Mouse (Mus musculus): ENCODE measurements around the gene Hbb-bh1. TPM values are rescaled to one million over a fixed set of nuclear protein-coding genes. Genes with fewer than 3 reads are reported as not detected.

The Hbb-bh1 gene
- polyA plus RNA-seq, 1 experiment, result not detected

GRCm38 (mm10) chr7:103806856-103807255 lies 36.1 kb downstream of the Hbb-bh1 start:
- Histone ChIP-seq H3K79me2 (ENCODE audit: control insufficient read depth, insufficient read depth) (no peaks in the 10 kb centered on the region), H3K27me3 (ENCODE audit: control insufficient read depth, insufficient read depth, insufficient read length) (no peaks in the 10 kb centered on the region), H3ac (ENCODE audit: control insufficient read depth, insufficient read length, low read depth) (no peak overlapping the region), H3K4me3 (ENCODE audit: insufficient read depth, poor library complexity, severe bottlenecking) (no peak overlapping the region), H3K79me3 (ENCODE audit: low read depth) (no peaks in the 10 kb centered on the region), H3K36me3 (ENCODE audit: control insufficient read depth, insufficient read depth) (no peaks in the 10 kb centered on the region)
- TF ChIP-seq MYOD1 (IDR thresholded peaks at IDR 0.05; ENCODE audit: control insufficient read depth, insufficient read length, low read depth) (no peak), CTCF (IDR thresholded peaks at IDR 0.05; ENCODE audit: control insufficient read depth, insufficient read depth, insufficient read length) (no peak), CEBPB (IDR thresholded peaks at IDR 0.05; ENCODE audit: low read depth) (no peak), MYOG (IDR thresholded peaks at IDR 0.05; ENCODE audit: control insufficient read depth, extremely low read depth, insufficient read length) (no peak), FOSL1 (IDR thresholded peaks at IDR 0.05; ENCODE audit: insufficient read depth, low read length, poor library complexity, severe bottlenecking) (no peak), MAX (IDR thresholded peaks at IDR 0.05) (no peak), USF1 (IDR thresholded peaks at IDR 0.05; ENCODE audit: low read depth) (no peak)

- Histone ChIP-seq H3K79me3 (ENCODE audit: low read depth) (no peaks in the 10 kb centered on the region), H3K36me3 (ENCODE audit: control insufficient read depth, insufficient read depth) (no peaks in the 10 kb centered on the region), H3K4me3 (ENCODE audit: insufficient read depth, poor library complexity, severe bottlenecking) (no peak overlapping the region), H3K79me2 (ENCODE audit: control insufficient read depth, insufficient read depth) (no peaks in the 10 kb centered on the region), H3K27me3 (ENCODE audit: control insufficient read depth, insufficient read depth, insufficient read length) (no peaks in the 10 kb centered on the region), H3ac (ENCODE audit: control insufficient read depth, insufficient read length, low read depth) (no peak overlapping the region)
- TF ChIP-seq FOSL1 (IDR thresholded peaks at IDR 0.05; ENCODE audit: insufficient read depth, low read length, poor library complexity, severe bottlenecking) (no peak), CEBPB (IDR thresholded peaks at IDR 0.05; ENCODE audit: low read depth) (no peak), MAX (IDR thresholded peaks at IDR 0.05) (no peak), CTCF (IDR thresholded peaks at IDR 0.05; ENCODE audit: control insufficient read depth, insufficient read depth, insufficient read length) (no peak), MYOG (IDR thresholded peaks at IDR 0.05; ENCODE audit: control insufficient read depth, extremely low read depth, insufficient read length) (no peak), USF1 (IDR thresholded peaks at IDR 0.05; ENCODE audit: low read depth) (no peak), MYOD1 (IDR thresholded peaks at IDR 0.05; ENCODE audit: control insufficient read depth, insufficient read length, low read depth) (no peak)
These were observed 50.1 kb downstream of the Hbb-bh1 start for GRCm38 (mm10) chr7:103792669-103793388.

GRCm38 (mm10) chr7:103791721-103792120 lies 51.2 kb downstream of the Hbb-bh1 start, which contains the start of gene Olfr67:
Gene Olfr67 (minus strand): TSS chr7:103791821.
- Histone ChIP-seq H3ac (ENCODE audit: control insufficient read depth, insufficient read length, low read depth) (no peak within 1 kb of the TSS), H3K79me2 (ENCODE audit: control insufficient read depth, insufficient read depth) (no peaks in the 10 kb centered on the region), H3K27me3 (ENCODE audit: control insufficient read depth, insufficient read depth, insufficient read length) (no peaks in the 10 kb centered on the region), H3K4me3 (ENCODE audit: insufficient read depth, poor library complexity, severe bottlenecking) (no peak within 1 kb of the TSS), H3K36me3 (ENCODE audit: control insufficient read depth, insufficient read depth) (no peaks in the 10 kb centered on the region), H3K79me3 (ENCODE audit: low read depth) (no peaks in the 10 kb centered on the region)
- TF ChIP-seq MYOD1 (IDR thresholded peaks at IDR 0.05; ENCODE audit: control insufficient read depth, insufficient read length, low read depth) (no peak), MAX (IDR thresholded peaks at IDR 0.05) (no peak), MYOG (IDR thresholded peaks at IDR 0.05; ENCODE audit: control insufficient read depth, extremely low read depth, insufficient read length) (no peak), FOSL1 (IDR thresholded peaks at IDR 0.05; ENCODE audit: insufficient read depth, low read length, poor library complexity, severe bottlenecking) (no peak), CEBPB (IDR thresholded peaks at IDR 0.05; ENCODE audit: low read depth) (no peak), USF1 (IDR thresholded peaks at IDR 0.05; ENCODE audit: low read depth) (no peak)

Other genes starting within 250 kb of the Hbb-bh1 start
- gene Olfr619, start 242.6 kb downstream of the Hbb-bh1 start, polyA plus RNA-seq (2012; fragmentation: generic; extraction: Trizol), result not detected
- gene Olfr620, start 230.6 kb downstream of the Hbb-bh1 start, polyA plus RNA-seq (2012; fragmentation: generic; extraction: Trizol), result not detected
- not detected for gene Olfr622, start 200.5 kb downstream of the Hbb-bh1 start, polyA plus RNA-seq (2012; fragmentation: generic; extraction: Trizol)
- gene Olfr623, start 179.5 kb downstream of the Hbb-bh1 start, polyA plus RNA-seq (2012; fragmentation: generic; extraction: Trizol), result not detected
- under 0.01 TPM for gene Olfr624, start 172.0 kb downstream of the Hbb-bh1 start, polyA plus RNA-seq (2012; fragmentation: generic; extraction: Trizol)
- gene Olfr625-ps1, start 160.4 kb downstream of the Hbb-bh1 start, polyA plus RNA-seq (2012; fragmentation: generic; extraction: Trizol), result not detected
- not detected for gene Olfr243, start 128.5 kb downstream of the Hbb-bh1 start, polyA plus RNA-seq (2012; fragmentation: generic; extraction: Trizol)
- not detected for gene Olfr628, start 112.8 kb downstream of the Hbb-bh1 start, polyA plus RNA-seq (2012; fragmentation: generic; extraction: Trizol)
- gene Olfr629, start 98.2 kb downstream of the Hbb-bh1 start, polyA plus RNA-seq (2012; fragmentation: generic; extraction: Trizol), result not detected
- gene Olfr630, start 85.8 kb downstream of the Hbb-bh1 start, polyA plus RNA-seq (2012; fragmentation: generic; extraction: Trizol), result not detected
- gene Olfr69, start 71.6 kb downstream of the Hbb-bh1 start, polyA plus RNA-seq (2012; fragmentation: generic; extraction: Trizol), result not detected
- gene Olfr68, start 63.5 kb downstream of the Hbb-bh1 start, polyA plus RNA-seq (2012; fragmentation: generic; extraction: Trizol), result not detected
- not detected for gene Olfr67, start 51.3 kb downstream of the Hbb-bh1 start, polyA plus RNA-seq (2012; fragmentation: generic; extraction: Trizol)
- not detected for gene Hbb-bt, start 29.2 kb downstream of the Hbb-bh1 start, polyA plus RNA-seq (2012; fragmentation: generic; extraction: Trizol)
- gene Hbb-bs, start 15.1 kb downstream of the Hbb-bh1 start, polyA plus RNA-seq (2012; fragmentation: generic; extraction: Trizol), result not detected
- not detected for gene Hbb-bh2, start 2.6 kb downstream of the Hbb-bh1 start, polyA plus RNA-seq (2012; fragmentation: generic; extraction: Trizol)
- not detected for gene Hbb-y, start 10.1 kb upstream of the Hbb-bh1 start, polyA plus RNA-seq (2012; fragmentation: generic; extraction: Trizol)
- gene Olfr66, start 43.1 kb upstream of the Hbb-bh1 start, polyA plus RNA-seq (2012; fragmentation: generic; extraction: Trizol), result not detected
- not detected for gene Olfr64, start 51.3 kb upstream of the Hbb-bh1 start, polyA plus RNA-seq (2012; fragmentation: generic; extraction: Trizol)
- not detected for gene Olfr65, start 60.3 kb upstream of the Hbb-bh1 start, polyA plus RNA-seq (2012; fragmentation: generic; extraction: Trizol)
- gene Olfr631, start 85.7 kb upstream of the Hbb-bh1 start, polyA plus RNA-seq (2012; fragmentation: generic; extraction: Trizol), result not detected
- not detected for gene Olfr632, start 91.2 kb upstream of the Hbb-bh1 start, polyA plus RNA-seq (2012; fragmentation: generic; extraction: Trizol)
- not detected for gene Olfr633, start 101.3 kb upstream of the Hbb-bh1 start, polyA plus RNA-seq (2012; fragmentation: generic; extraction: Trizol)
- not detected for gene Olfr635, start 128.0 kb upstream of the Hbb-bh1 start, polyA plus RNA-seq (2012; fragmentation: generic; extraction: Trizol)
- gene Olfr638, start 155.6 kb upstream of the Hbb-bh1 start, polyA plus RNA-seq (2012; fragmentation: generic; extraction: Trizol), result not detected
- not detected for gene Olfr639, start 174.1 kb upstream of the Hbb-bh1 start, polyA plus RNA-seq (2012; fragmentation: generic; extraction: Trizol)
- gene Olfr640, start 182.4 kb upstream of the Hbb-bh1 start, polyA plus RNA-seq (2012; fragmentation: generic; extraction: Trizol), result not detected
- gene Olfr641, start 192.3 kb upstream of the Hbb-bh1 start, polyA plus RNA-seq (2012; fragmentation: generic; extraction: Trizol), result not detected
- not detected for gene Olfr642, start 209.5 kb upstream of the Hbb-bh1 start, polyA plus RNA-seq (2012; fragmentation: generic; extraction: Trizol)
- gene 4930516K23Rik, start 218.3 kb upstream of the Hbb-bh1 start, polyA plus RNA-seq (2012; fragmentation: generic; extraction: Trizol), result not detected
- not detected for gene Olfr644, start 228.7 kb upstream of the Hbb-bh1 start, polyA plus RNA-seq (2012; fragmentation: generic; extraction: Trizol)
- gene Olfr645, start 242.3 kb upstream of the Hbb-bh1 start, polyA plus RNA-seq (2012; fragmentation: generic; extraction: Trizol), result not detected